Mouse (Mus musculus): ENCODE measurements around the gene Itm2b. TPM values are rescaled to one million over a fixed set of nuclear protein-coding genes. Genes with fewer than 3 reads are reported as not detected.

The Itm2b gene
- polyA plus RNA-seq (2015; fragmentation: Nextera tagmentation; extraction: Ambion mirVana), result 450 and 508 TPM in 2 replicates

- H3K4me3 ChIP-seq, result peak within 1 kb of the TSS; percentile 92
- H3K4me2 ChIP-seq, result peak within 1 kb of the TSS; percentile 66
- H3K36me3 ChIP-seq (ENCODE audit: poor library complexity, severe bottlenecking), result peaks cover 5% of the 10 kb centered on the region; the same call in 1 of the 2 replicates
- peak; percentile 96 for ATAC-seq
- peak within 1 kb of the TSS; percentile 96 for H3K9ac ChIP-seq
- H3K27me3 ChIP-seq, result no peaks in the 10 kb centered on the region
- peaks cover 47% of the 10 kb centered on the region for H3K4me1 ChIP-seq
- 1% methylated on average over 47 of the region's 62 CpGs for WGBS
- peak within 1 kb of the TSS; percentile 92 for H3K27ac ChIP-seq
- no peaks in the 10 kb centered on the region for H3K9me3 ChIP-seq (replicated peaks)
These were observed at the start of gene Itm2b for GRCm38 (mm10) chr14:73384913-73385719. TSS of gene Itm2b (minus strand) at chr14:73385289.

DNA sequence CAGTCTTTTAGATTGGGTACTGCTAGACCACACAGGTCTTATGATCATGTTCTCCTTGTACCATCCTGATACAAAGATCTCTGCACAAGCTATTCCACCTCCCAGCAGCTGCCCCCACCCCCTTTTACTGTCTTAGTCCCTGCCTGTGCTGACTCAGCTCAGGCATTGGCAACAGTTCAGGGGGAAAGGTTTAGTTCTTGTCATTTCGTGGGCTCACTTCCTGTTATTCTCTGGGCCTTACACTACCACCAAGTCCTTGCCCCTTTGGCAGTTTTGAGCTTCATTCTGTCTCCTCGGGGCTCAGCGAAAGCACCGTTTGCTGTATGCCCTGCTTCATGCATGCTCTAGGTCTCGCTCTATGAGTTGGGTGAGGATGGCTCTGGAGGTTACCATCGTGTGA is 48.4 kb upstream of the Itm2b start:
- WGBS, result 90% methylated on average over 6 of the region's 6 CpGs
- Histone ChIP-seq H3K4me2 (no peak overlapping the region), H3K27ac (no peak overlapping the region), H3K9me3 (replicated peaks) (no peaks in the 10 kb centered on the region), H3K36me3 (ENCODE audit: poor library complexity, severe bottlenecking) (no peaks in the 10 kb centered on the region), H3K4me1 (peaks cover 4% of the 10 kb centered on the region; the same call in 1 of the 2 replicates), H3K27me3 (no peaks in the 10 kb centered on the region), H3K4me3 (no peak overlapping the region), H3K9ac (no peak overlapping the region)
- no peak for ATAC-seq

GRCm38 (mm10) chr14:73430571-73430970 is 45.5 kb upstream of the Itm2b start:
- no peaks in the 10 kb centered on the region for H3K36me3 ChIP-seq (ENCODE audit: poor library complexity, severe bottlenecking)
- H3K9ac ChIP-seq, result no peak overlapping the region
- no peak overlapping the region for H3K4me2 ChIP-seq
- 11% methylated on average over 12 of the region's 12 CpGs for WGBS
- H3K27me3 ChIP-seq, result no peaks in the 10 kb centered on the region
- ATAC-seq, result no peak
- no peak overlapping the region for H3K4me3 ChIP-seq
- H3K27ac ChIP-seq, result no peak overlapping the region
- no peaks in the 10 kb centered on the region for H3K9me3 ChIP-seq (replicated peaks)
- peaks cover 10% of the 10 kb centered on the region; the same call in 1 of the 2 replicates for H3K4me1 ChIP-seq

GRCm38 (mm10) chr14:73425571-73426041 is 40.5 kb upstream of the Itm2b start:
- ATAC-seq, result peak; percentile 85
- Histone ChIP-seq H3K4me1 (peaks cover 13% of the 10 kb centered on the region), H3K4me2 (no peak overlapping the region), H3K27ac (peak overlapping the region; percentile 85), H3K9me3 (replicated peaks) (no peaks in the 10 kb centered on the region), H3K27me3 (no peaks in the 10 kb centered on the region), H3K9ac (no peak overlapping the region), H3K4me3 (no peak overlapping the region), H3K36me3 (ENCODE audit: poor library complexity, severe bottlenecking) (no peaks in the 10 kb centered on the region)
- WGBS, result 66% methylated on average over 2 of the region's 2 CpGs

DNA sequence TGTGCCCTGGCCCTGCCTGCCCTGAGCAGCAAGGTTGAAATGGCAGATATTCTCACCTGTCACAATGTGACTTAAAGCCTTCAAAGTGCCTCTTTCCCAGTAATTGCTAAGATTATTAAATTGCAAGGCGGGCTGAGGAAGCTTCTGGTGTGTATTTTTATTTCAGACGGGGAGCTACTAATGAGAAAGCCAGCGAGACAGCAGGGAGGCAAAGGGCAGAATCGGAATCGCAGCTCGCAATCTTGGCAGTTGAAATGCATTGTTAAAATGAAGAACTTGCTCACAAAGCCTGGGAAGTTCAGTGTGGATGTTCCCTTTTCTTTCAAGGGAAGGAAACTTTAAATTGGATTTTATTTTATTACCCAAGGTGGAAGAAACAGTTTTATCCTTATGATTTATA is 39.9 kb upstream of the Itm2b start:
- H3K4me1 ChIP-seq, result peaks cover 13% of the 10 kb centered on the region; the same call in 1 of the 2 replicates
- no peaks in the 10 kb centered on the region for H3K9me3 ChIP-seq (replicated peaks)
- H3K27me3 ChIP-seq, result no peaks in the 10 kb centered on the region
- H3K36me3 ChIP-seq (ENCODE audit: poor library complexity, severe bottlenecking), result no peaks in the 10 kb centered on the region
- H3K27ac ChIP-seq, result peak overlapping the region; percentile 72
- ATAC-seq, result peak; percentile 20; the same call in 1 of the 2 replicates
- no peak overlapping the region for H3K4me2 ChIP-seq
- H3K9ac ChIP-seq, result no peak overlapping the region
- 27% methylated on average over 6 of the region's 6 CpGs for WGBS
- no peak overlapping the region for H3K4me3 ChIP-seq

DNA sequence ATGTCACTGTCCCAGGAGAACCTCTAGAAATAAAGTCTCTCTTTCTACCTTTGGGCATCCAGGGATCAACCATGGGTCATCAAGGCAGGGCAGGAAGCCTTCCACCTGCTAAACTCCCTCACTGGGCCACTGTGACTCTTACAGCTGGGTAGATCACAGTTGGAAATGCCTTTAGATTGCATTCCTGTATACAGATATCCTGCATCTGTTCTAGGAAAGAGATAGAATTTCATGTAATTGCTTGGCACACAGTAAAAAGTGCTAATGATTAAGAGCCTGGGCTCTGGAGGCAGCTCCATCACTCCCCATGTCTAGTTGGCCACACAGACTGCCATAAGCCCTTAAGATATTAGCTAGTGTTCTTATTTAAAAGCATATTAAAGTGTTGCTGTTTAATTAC is 38.5 kb upstream of the Itm2b start:
- H3K9ac ChIP-seq, result no peak overlapping the region
- peaks cover 18% of the 10 kb centered on the region; the same call in 1 of the 2 replicates for H3K4me1 ChIP-seq
- no peak for ATAC-seq
- no peaks in the 10 kb centered on the region for H3K9me3 ChIP-seq (replicated peaks)
- no peaks in the 10 kb centered on the region for H3K36me3 ChIP-seq (ENCODE audit: poor library complexity, severe bottlenecking)
- H3K27ac ChIP-seq, result no peak overlapping the region
- no peak overlapping the region for H3K4me2 ChIP-seq
- H3K4me3 ChIP-seq, result no peak overlapping the region
- H3K27me3 ChIP-seq, result no peaks in the 10 kb centered on the region

DNA sequence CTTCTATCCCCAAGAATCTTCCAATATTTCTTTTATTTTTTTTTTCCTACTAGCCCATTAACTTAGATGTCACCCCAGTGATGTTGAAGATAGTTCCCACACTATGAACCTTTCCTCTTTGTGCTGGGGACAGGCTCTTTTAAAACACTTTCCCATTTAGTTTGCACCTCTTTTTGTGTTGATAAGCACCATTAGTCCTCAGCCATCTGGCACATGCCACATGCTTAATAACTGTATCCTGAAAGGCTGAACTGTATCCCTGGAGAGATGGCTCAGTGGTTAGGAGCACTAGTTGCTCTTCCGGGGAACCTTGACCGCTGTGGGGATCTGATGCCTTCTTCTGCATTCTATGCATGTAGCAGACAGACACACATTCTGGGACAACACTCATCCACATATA is 37.5 kb upstream of the Itm2b start:
- no peak overlapping the region for H3K4me3 ChIP-seq
- H3K9me3 ChIP-seq (replicated peaks), result no peaks in the 10 kb centered on the region
- H3K4me2 ChIP-seq, result no peak overlapping the region
- ATAC-seq, result no peak
- H3K36me3 ChIP-seq (ENCODE audit: poor library complexity, severe bottlenecking), result no peaks in the 10 kb centered on the region
- WGBS, result 89% methylated on average over 2 of the region's 2 CpGs
- no peak overlapping the region for H3K27ac ChIP-seq
- H3K4me1 ChIP-seq, result peaks cover 18% of the 10 kb centered on the region; the same call in 1 of the 2 replicates
- no peak overlapping the region for H3K9ac ChIP-seq
- H3K27me3 ChIP-seq, result no peaks in the 10 kb centered on the region

DNA sequence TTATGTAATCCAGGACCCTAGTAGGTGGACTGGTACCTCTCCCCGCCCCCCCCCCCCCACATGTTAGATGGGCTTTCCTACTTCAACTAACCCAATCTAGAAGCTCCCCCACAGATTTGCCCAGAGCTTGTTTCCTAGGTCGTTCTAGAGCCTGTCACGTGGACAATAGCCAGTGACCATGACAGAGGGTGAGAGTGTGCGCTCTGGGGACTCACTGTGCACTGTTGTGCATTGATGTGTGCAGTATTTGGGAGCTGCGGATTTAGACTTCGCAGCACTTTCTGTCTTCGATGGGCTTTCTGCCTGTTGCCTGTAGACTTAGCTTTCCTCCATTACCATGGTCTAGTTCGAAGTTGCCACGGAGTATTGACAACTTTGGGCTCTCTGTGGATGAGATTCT is 36.5 kb upstream of the Itm2b start:
- Histone ChIP-seq H3K4me3 (no peak overlapping the region), H3K9me3 (replicated peaks) (no peaks in the 10 kb centered on the region), H3K27ac (0 out of 2 replicates have a peak overlapping the region, but pooled peaks have one; percentile 8), H3K4me1 (peaks cover 18% of the 10 kb centered on the region; the same call in 1 of the 2 replicates), H3K4me2 (no peak overlapping the region), H3K36me3 (ENCODE audit: poor library complexity, severe bottlenecking) (no peaks in the 10 kb centered on the region), H3K27me3 (no peaks in the 10 kb centered on the region), H3K9ac (no peak overlapping the region)
- no peak for ATAC-seq
- WGBS, result 85% methylated on average over 8 of the region's 9 CpGs

- Histone ChIP-seq H3K9me3 (replicated peaks) (no peaks in the 10 kb centered on the region), H3K36me3 (ENCODE audit: poor library complexity, severe bottlenecking) (no peaks in the 10 kb centered on the region), H3K4me3 (no peak overlapping the region), H3K4me1 (peaks cover 15% of the 10 kb centered on the region; the same call in 1 of the 2 replicates), H3K9ac (no peak overlapping the region), H3K27me3 (no peaks in the 10 kb centered on the region), H3K27ac (0 out of 2 replicates have a peak overlapping the region, but pooled peaks have one; percentile 40), H3K4me2 (no peak overlapping the region)
- ATAC-seq, result peak; percentile 67; the same call in 1 of the 2 replicates
- WGBS, result 37% methylated on average over 5 of the region's 5 CpGs
These were observed 35.2 kb upstream of the Itm2b start for GRCm38 (mm10) chr14:73420138-73420745.

GRCm38 (mm10) chr14:73416511-73416910 is 31.4 kb upstream of the Itm2b start:
- ATAC-seq, result no peak
- no peak overlapping the region for H3K4me3 ChIP-seq

GRCm38 (mm10) chr14:73415376-73416035 is 30.4 kb upstream of the Itm2b start:
- Histone ChIP-seq H3K4me2 (0 out of 2 replicates have a peak overlapping the region, but pooled peaks have one; percentile 14), H3K27me3 (no peaks in the 10 kb centered on the region), H3K36me3 (ENCODE audit: poor library complexity, severe bottlenecking) (no peaks in the 10 kb centered on the region), H3K9me3 (replicated peaks) (no peaks in the 10 kb centered on the region), H3K27ac (no peak overlapping the region), H3K9ac (no peak overlapping the region), H3K4me3 (no peak overlapping the region), H3K4me1 (peaks cover 10% of the 10 kb centered on the region; the same call in 1 of the 2 replicates)
- no peak for ATAC-seq
- 33% methylated on average over 13 of the region's 13 CpGs for WGBS

More at GRCm38 (mm10) chr14:73416511-73416910, 31.4 kb upstream of the Itm2b start:
- Histone ChIP-seq H3K36me3 (ENCODE audit: poor library complexity, severe bottlenecking) (no peaks in the 10 kb centered on the region), H3K9me3 (replicated peaks) (no peaks in the 10 kb centered on the region), H3K9ac (no peak overlapping the region), H3K4me1 (peaks cover 15% of the 10 kb centered on the region; the same call in 1 of the 2 replicates), H3K4me2 (no peak overlapping the region), H3K27ac (no peak overlapping the region), H3K27me3 (no peaks in the 10 kb centered on the region)
- WGBS, result 87% methylated on average over 5 of the region's 5 CpGs
